Mouse (Mus musculus): ENCODE measurements at regions not wholly inside any gene's neighbourhood (a gene's known extent, or its start where the extent isn't known, plus 50 kb on each side); places are given as distances from the start of the nearest gene placed in this dataset.

DNA sequence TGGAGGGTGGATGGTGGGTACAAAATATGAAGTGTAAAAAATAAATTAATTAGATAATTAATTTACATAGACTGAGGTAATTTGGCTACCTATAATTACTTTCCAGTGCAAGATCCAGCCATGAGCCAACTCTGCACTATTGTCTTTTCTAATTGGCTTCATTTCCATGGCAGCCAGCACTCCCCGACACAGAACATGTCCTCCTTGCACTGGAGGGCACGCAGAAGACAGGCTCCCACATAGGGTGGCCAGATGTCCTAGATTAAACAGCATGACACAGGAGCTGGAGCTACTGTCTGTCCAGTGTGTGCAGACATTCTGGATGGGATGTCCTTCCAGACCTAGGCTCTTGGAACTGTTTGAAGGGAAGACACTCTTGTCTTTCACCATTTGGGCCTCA is 278.0 kb downstream of the Inhba start:
- Histone ChIP-seq H3K27ac (ENCODE audit: insufficient read depth, low read length) (no peak overlapping the region), H3K9ac (ENCODE audit: low read depth, poor library complexity, severe bottlenecking) (no peak overlapping the region), H3K9me3 (replicated peaks; ENCODE audit: control insufficient read depth, insufficient read depth, low read length, poor library complexity, severe bottlenecking) (no peaks in the 10 kb centered on the region), H3K4me3 (ENCODE audit: low read depth, low read length) (no peak overlapping the region), H3K36me3 (ENCODE audit: control insufficient read depth, insufficient read depth, low read length, poor library complexity, severe bottlenecking) (no peaks in the 10 kb centered on the region), H3K4me1 (ENCODE audit: control insufficient read depth, insufficient read depth, low read length) (no peaks in the 10 kb centered on the region), H3K27me3 (ENCODE audit: control insufficient read depth, insufficient read depth, low read length, poor library complexity, severe bottlenecking) (no peaks in the 10 kb centered on the region)
- TF ChIP-seq POLR2A (IDR thresholded peaks at IDR 0.05; ENCODE audit: insufficient read depth, low read length) (no peak), EP300 (IDR thresholded peaks at IDR 0.05; ENCODE audit: insufficient read depth, low read depth, low read length) (no peak), CTCF (IDR thresholded peaks at IDR 0.05; ENCODE audit: low read depth, low read length) (no peak)

DNA sequence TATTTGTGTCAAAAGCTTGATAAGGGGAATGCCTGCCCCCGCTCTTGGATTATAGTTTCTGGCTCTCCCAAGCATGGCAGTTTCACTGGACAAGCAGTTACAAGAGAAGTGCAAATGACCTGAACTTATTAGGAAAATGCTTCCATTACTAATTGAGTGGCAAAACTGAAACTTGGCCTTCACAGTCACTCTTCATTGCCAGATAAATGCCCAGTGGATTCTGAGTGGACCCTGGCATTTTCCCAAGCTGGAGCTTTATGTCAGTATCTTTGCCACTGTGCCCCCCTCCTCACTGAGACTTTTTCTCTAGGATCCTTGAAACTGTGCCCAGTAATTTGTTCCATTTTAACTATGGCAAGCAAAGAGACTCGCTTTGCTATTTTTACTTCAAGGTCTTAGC is 279.1 kb downstream of the Inhba start:
- no peaks in the 10 kb centered on the region for H3K27me3 ChIP-seq (ENCODE audit: control insufficient read depth, insufficient read depth, low read length, poor library complexity, severe bottlenecking)
- H3K36me3 ChIP-seq (ENCODE audit: control insufficient read depth, insufficient read depth, low read length, poor library complexity, severe bottlenecking), result no peaks in the 10 kb centered on the region
- no peak overlapping the region for H3K9ac ChIP-seq (ENCODE audit: low read depth, poor library complexity, severe bottlenecking)
- no peaks in the 10 kb centered on the region for H3K4me1 ChIP-seq (ENCODE audit: control insufficient read depth, insufficient read depth, low read length)
- no peak overlapping the region for H3K27ac ChIP-seq (ENCODE audit: insufficient read depth, low read length)
- TF ChIP-seq CTCF (IDR thresholded peaks at IDR 0.05; ENCODE audit: low read depth, low read length), result no peak
- no peak for TF ChIP-seq EP300 (IDR thresholded peaks at IDR 0.05; ENCODE audit: insufficient read depth, low read depth, low read length)
- TF ChIP-seq POLR2A (IDR thresholded peaks at IDR 0.05; ENCODE audit: insufficient read depth, low read length), result no peak
- no peak overlapping the region for H3K4me3 ChIP-seq (ENCODE audit: low read depth, low read length)
- no peaks in the 10 kb centered on the region for H3K9me3 ChIP-seq (replicated peaks; ENCODE audit: control insufficient read depth, insufficient read depth, low read length, poor library complexity, severe bottlenecking)

DNA sequence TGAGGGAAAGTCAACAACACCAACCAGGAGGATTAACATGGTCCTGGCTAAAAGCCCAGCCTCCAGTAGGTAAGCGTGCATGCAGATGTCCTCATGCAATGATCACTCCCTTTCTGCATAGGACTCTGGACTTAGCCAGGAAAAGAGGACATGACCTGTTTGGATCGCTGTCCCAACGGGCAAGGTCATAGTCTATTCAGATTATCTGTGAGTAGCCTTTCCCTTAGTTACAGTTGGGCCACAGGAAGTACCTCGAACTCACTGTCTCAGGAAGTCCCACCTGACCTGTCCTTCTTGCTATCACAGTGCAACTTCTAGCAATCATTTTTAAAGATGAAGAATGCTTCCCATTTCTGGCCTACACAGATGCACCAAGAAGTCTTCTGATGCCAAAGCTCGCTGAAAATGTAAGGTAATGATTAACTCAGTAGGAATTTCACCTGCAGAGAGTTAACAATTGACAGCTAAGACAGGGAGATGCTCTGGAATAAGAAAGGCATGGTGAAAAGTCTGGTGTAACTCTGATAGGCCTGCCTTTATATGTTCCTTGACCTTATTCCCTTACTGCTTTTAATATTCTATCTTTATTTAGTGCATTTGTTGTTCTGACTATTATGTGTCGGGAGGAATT is 280.1 kb downstream of the Inhba start:
- Histone ChIP-seq H3K36me3 (ENCODE audit: control insufficient read depth, insufficient read depth, low read length, poor library complexity, severe bottlenecking) (no peaks in the 10 kb centered on the region), H3K9ac (ENCODE audit: low read depth, poor library complexity, severe bottlenecking) (no peak overlapping the region), H3K4me3 (ENCODE audit: low read depth, low read length) (no peak overlapping the region), H3K4me1 (ENCODE audit: control insufficient read depth, insufficient read depth, low read length) (no peaks in the 10 kb centered on the region), H3K27me3 (ENCODE audit: control insufficient read depth, insufficient read depth, low read length, poor library complexity, severe bottlenecking) (no peaks in the 10 kb centered on the region), H3K9me3 (replicated peaks; ENCODE audit: control insufficient read depth, insufficient read depth, low read length, poor library complexity, severe bottlenecking) (no peaks in the 10 kb centered on the region), H3K27ac (ENCODE audit: insufficient read depth, low read length) (no peak overlapping the region)
- TF ChIP-seq CTCF (IDR thresholded peaks at IDR 0.05; ENCODE audit: low read depth, low read length), result no peak
- no peak for TF ChIP-seq EP300 (IDR thresholded peaks at IDR 0.05; ENCODE audit: insufficient read depth, low read depth, low read length)
- TF ChIP-seq POLR2A (IDR thresholded peaks at IDR 0.05; ENCODE audit: insufficient read depth, low read length), result no peak

DNA sequence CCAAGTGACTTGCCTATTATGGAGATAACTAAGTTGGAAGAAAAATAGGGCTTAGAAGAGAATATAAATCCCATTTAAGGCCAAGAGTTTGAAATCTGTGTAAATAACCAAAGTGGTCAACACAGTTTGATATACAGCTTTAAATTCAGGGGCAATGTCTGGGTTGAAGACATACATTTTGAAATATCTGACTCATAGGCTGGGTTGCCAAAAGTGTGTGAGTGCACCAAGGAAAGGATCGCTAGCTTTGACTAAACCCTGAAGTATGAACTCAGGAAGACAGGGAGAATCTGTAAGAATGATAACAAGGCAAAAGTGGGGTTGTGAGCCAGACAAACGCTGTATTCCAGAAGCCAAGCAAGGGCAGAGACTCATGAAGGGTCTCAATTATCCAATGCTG is 288.1 kb downstream of the Inhba start:
- Histone ChIP-seq H3K4me1 (ENCODE audit: control insufficient read depth, insufficient read depth, low read length) (no peaks in the 10 kb centered on the region), H3K27ac (ENCODE audit: insufficient read depth, low read length) (no peak overlapping the region), H3K9ac (ENCODE audit: low read depth, poor library complexity, severe bottlenecking) (no peak overlapping the region), H3K36me3 (ENCODE audit: control insufficient read depth, insufficient read depth, low read length, poor library complexity, severe bottlenecking) (no peaks in the 10 kb centered on the region), H3K9me3 (replicated peaks; ENCODE audit: control insufficient read depth, insufficient read depth, low read length, poor library complexity, severe bottlenecking) (no peaks in the 10 kb centered on the region), H3K27me3 (ENCODE audit: control insufficient read depth, insufficient read depth, low read length, poor library complexity, severe bottlenecking) (no peaks in the 10 kb centered on the region), H3K4me3 (ENCODE audit: low read depth, low read length) (no peak overlapping the region)
- no peak for TF ChIP-seq EP300 (IDR thresholded peaks at IDR 0.05; ENCODE audit: insufficient read depth, low read depth, low read length)
- no peak for TF ChIP-seq POLR2A (IDR thresholded peaks at IDR 0.05; ENCODE audit: insufficient read depth, low read length)
- TF ChIP-seq CTCF (IDR thresholded peaks at IDR 0.05; ENCODE audit: low read depth, low read length), result no peak

DNA sequence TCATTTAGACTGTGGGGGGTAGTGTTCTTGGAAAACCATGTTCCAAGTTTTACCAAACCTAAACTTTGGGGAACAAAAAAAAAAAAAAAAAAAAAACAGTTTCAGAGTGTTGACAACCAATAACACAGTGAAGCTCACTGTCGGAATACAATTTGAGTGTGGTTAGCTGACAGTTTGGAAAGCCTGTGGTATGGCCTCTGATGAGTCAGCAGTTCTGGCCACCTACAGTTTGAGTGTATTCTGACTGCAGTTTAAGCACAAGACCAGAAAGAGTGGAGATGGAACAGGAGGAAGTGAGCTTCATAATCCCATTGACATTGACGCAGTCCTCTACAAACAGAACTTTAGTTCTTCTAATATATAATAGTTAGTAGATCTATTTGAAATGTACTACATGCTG is 303.0 kb downstream of the Inhba start:
- no peak overlapping the region for H3K27ac ChIP-seq (ENCODE audit: insufficient read depth, low read length)
- no peaks in the 10 kb centered on the region for H3K9me3 ChIP-seq (replicated peaks; ENCODE audit: control insufficient read depth, insufficient read depth, low read length, poor library complexity, severe bottlenecking)
- TF ChIP-seq CTCF (IDR thresholded peaks at IDR 0.05; ENCODE audit: low read depth, low read length) (no peak), POLR2A (IDR thresholded peaks at IDR 0.05; ENCODE audit: insufficient read depth, low read length) (no peak), EP300 (IDR thresholded peaks at IDR 0.05; ENCODE audit: insufficient read depth, low read depth, low read length) (no peak)
- no peaks in the 10 kb centered on the region for H3K4me1 ChIP-seq (ENCODE audit: control insufficient read depth, insufficient read depth, low read length)
- H3K9ac ChIP-seq (ENCODE audit: low read depth, poor library complexity, severe bottlenecking), result no peak overlapping the region
- no peaks in the 10 kb centered on the region; the same call in 1 of the 2 replicates for H3K27me3 ChIP-seq (ENCODE audit: control insufficient read depth, insufficient read depth, low read length, poor library complexity, severe bottlenecking)
- H3K36me3 ChIP-seq (ENCODE audit: control insufficient read depth, insufficient read depth, low read length, poor library complexity, severe bottlenecking), result no peaks in the 10 kb centered on the region
- H3K4me3 ChIP-seq (ENCODE audit: low read depth, low read length), result no peak overlapping the region

DNA sequence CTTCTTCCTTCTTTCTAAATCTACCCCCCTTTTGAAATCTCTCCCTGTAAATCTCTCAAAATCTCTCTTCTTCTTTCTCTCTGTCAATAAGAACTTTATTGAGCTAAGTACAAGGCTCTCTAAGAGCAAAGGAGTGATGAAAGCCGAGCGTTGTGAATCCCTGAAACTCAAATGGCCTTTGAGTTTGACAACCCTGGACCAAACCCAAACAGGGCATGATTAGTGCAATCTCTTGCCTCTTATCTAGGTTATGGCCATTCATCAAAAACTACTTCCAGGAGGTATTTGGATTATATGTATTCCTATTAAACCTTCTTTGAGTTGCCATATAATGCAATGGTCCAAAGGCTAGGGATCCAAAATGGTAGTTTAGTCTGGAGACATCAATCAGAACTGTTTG is 304.0 kb downstream of the Inhba start:
- TF ChIP-seq EP300 (IDR thresholded peaks at IDR 0.05; ENCODE audit: insufficient read depth, low read depth, low read length) (no peak), POLR2A (IDR thresholded peaks at IDR 0.05; ENCODE audit: insufficient read depth, low read length) (no peak), CTCF (IDR thresholded peaks at IDR 0.05; ENCODE audit: low read depth, low read length) (no peak)
- H3K9ac ChIP-seq (ENCODE audit: low read depth, poor library complexity, severe bottlenecking), result no peak overlapping the region
- H3K4me1 ChIP-seq (ENCODE audit: control insufficient read depth, insufficient read depth, low read length), result no peaks in the 10 kb centered on the region

More for the DNA sequence above, 304.0 kb downstream of the Inhba start:
- H3K27me3 ChIP-seq (ENCODE audit: control insufficient read depth, insufficient read depth, low read length, poor library complexity, severe bottlenecking), result no peaks in the 10 kb centered on the region; the same call in 1 of the 2 replicates
- no peaks in the 10 kb centered on the region for H3K9me3 ChIP-seq (replicated peaks; ENCODE audit: control insufficient read depth, insufficient read depth, low read length, poor library complexity, severe bottlenecking)
- H3K4me3 ChIP-seq (ENCODE audit: low read depth, low read length), result no peak overlapping the region
- H3K27ac ChIP-seq (ENCODE audit: insufficient read depth, low read length), result no peak overlapping the region
- H3K36me3 ChIP-seq (ENCODE audit: control insufficient read depth, insufficient read depth, low read length, poor library complexity, severe bottlenecking), result no peaks in the 10 kb centered on the region
